Mouse (Mus musculus): ENCODE measurements around the gene Syce1. TPM values are rescaled to one million over a fixed set of nuclear protein-coding genes. Genes with fewer than 3 reads are reported as not detected.

Gene Syce1
- not detected for polyA plus RNA-seq (2014; fragmentation: Illumina TruSeq; extraction: RNeasy Lipid Tissue Mini Kit (QIAGEN cat#74804); ENCODE audit: low read depth, low replicate concordance)

GRCm38 (mm10) chr7:140787406-140788052, at the start of gene Syce1:
Syce1 (minus strand) TSS chr7:140787852.

DNA sequence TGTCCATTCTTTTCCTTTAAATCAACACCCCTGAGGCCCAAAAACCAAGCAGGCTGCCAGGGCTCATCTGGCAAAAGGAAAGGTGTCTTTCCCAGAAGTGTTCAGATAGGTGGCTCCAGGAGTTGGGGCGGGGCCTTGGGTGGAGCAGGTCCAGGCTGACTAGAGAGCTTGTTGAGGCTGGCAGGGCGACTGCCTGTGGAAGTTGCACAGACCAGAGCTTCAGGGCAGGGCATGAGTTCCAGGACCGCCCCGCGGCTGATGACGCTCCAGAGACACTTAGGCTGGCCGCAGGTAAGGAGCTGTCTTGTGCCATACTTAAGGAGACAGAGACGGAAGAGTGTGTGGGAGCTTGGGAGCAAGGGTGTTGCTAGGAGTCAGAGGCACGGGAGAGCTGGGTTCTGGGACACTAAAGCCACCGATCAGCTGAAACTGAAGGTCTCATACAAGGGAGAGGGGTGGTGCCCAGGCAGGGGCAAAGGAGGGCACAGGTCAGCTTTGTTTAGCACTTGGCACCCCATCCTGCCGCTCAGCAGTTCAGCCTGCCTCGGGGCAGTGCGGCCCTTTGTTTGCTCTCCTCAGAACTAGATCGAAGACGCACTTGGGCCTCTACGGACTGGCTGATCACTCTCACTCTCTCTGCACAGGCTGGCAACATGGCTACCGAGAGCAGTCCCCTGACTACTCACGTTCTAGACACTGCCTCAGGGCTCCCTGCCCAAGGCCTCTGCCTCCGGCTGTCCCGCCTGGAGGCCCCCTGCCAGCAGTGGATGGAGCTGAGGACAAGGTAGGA, 47.5 kb upstream of the Syce1 start, which contains the start of gene Urah:
Gene Urah (plus strand): TSS at position 51 of the 790 bp plus-strand sequence.

GRCm38 (mm10) chr7:140821653-140822329, 34.1 kb upstream of the Syce1 start, which contains the start of gene Zfp941:
Zfp941 (minus strand) TSS chr7:140822178.

DNA sequence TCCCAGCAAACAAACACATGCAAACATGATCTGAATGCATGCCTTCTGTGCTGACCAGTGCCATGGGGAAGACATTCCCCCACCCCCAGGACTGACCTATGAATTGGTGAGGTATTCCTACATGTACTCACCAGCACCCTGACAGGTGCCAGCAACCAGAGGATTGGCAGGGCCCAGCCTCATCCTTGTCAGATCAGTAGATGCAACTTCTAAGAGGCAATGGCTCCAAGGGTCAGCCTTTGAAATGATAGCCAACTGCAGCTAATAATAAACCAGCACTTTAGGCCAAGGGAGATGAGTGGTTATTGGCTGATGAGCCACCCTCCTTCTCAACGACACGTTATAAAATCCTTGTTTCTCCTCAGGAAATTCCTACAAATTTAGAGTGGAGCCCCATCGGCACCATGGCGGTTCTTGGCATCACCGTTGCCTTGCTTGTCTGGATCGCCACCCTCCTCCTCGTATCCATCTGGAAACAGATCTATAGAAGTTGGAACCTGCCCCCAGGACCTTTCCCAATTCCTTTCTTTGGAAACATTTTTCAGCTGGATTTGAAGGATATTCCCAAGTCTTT, 24.1 kb downstream of the Syce1 start, which contains the start of gene Cyp2e1:
Gene Cyp2e1 (plus strand): TSS at position 293 of the 574 bp plus-strand sequence.

Other genes starting within 250 kb of the Syce1 start
- not detected for gene Olfr538, start 220.0 kb downstream of the Syce1 start, polyA plus RNA-seq (2014; fragmentation: Illumina TruSeq; extraction: RNeasy Lipid Tissue Mini Kit (QIAGEN cat#74804); ENCODE audit: low read depth, low replicate concordance)
- gene Olfr46, start 186.6 kb downstream of the Syce1 start, polyA plus RNA-seq (2014; fragmentation: Illumina TruSeq; extraction: RNeasy Lipid Tissue Mini Kit (QIAGEN cat#74804); ENCODE audit: low read depth, low replicate concordance) = not detected
- not detected for gene Olfr61, start 158.9 kb downstream of the Syce1 start, polyA plus RNA-seq (2014; fragmentation: Illumina TruSeq; extraction: RNeasy Lipid Tissue Mini Kit (QIAGEN cat#74804); ENCODE audit: low read depth, low replicate concordance)
- gene Olfr53, start 141.4 kb downstream of the Syce1 start, polyA plus RNA-seq (2014; fragmentation: Illumina TruSeq; extraction: RNeasy Lipid Tissue Mini Kit (QIAGEN cat#74804); ENCODE audit: low read depth, low replicate concordance) = not detected
- not detected for gene Olfr539, start 127.9 kb downstream of the Syce1 start, polyA plus RNA-seq (2014; fragmentation: Illumina TruSeq; extraction: RNeasy Lipid Tissue Mini Kit (QIAGEN cat#74804); ENCODE audit: low read depth, low replicate concordance)
- not detected for gene Olfr45, start 105.9 kb downstream of the Syce1 start, polyA plus RNA-seq (2014; fragmentation: Illumina TruSeq; extraction: RNeasy Lipid Tissue Mini Kit (QIAGEN cat#74804); ENCODE audit: low read depth, low replicate concordance)
- not detected for gene Olfr541, start 90.6 kb downstream of the Syce1 start, polyA plus RNA-seq (2014; fragmentation: Illumina TruSeq; extraction: RNeasy Lipid Tissue Mini Kit (QIAGEN cat#74804); ENCODE audit: low read depth, low replicate concordance)
- gene Cyp2e1, start 24.1 kb downstream of the Syce1 start, polyA plus RNA-seq (2014; fragmentation: Illumina TruSeq; extraction: RNeasy Lipid Tissue Mini Kit (QIAGEN cat#74804); ENCODE audit: low read depth, low replicate concordance) = 641 TPM
- 2.6 TPM for gene Zfp941, start 34.3 kb upstream of the Syce1 start, polyA plus RNA-seq (2014; fragmentation: Illumina TruSeq; extraction: RNeasy Lipid Tissue Mini Kit (QIAGEN cat#74804); ENCODE audit: low read depth, low replicate concordance)
- gene Urah, start 47.2 kb upstream of the Syce1 start, polyA plus RNA-seq (2014; fragmentation: Illumina TruSeq; extraction: RNeasy Lipid Tissue Mini Kit (QIAGEN cat#74804); ENCODE audit: low read depth, low replicate concordance) = not detected
- gene Scgb1c1, start 57.7 kb upstream of the Syce1 start, polyA plus RNA-seq (2014; fragmentation: Illumina TruSeq; extraction: RNeasy Lipid Tissue Mini Kit (QIAGEN cat#74804); ENCODE audit: low read depth, low replicate concordance) = not detected
- not detected for gene Odf3, start 60.0 kb upstream of the Syce1 start, polyA plus RNA-seq (2014; fragmentation: Illumina TruSeq; extraction: RNeasy Lipid Tissue Mini Kit (QIAGEN cat#74804); ENCODE audit: low read depth, low replicate concordance)
- gene Gm45785, start 68.5 kb upstream of the Syce1 start, polyA plus RNA-seq (2014; fragmentation: Illumina TruSeq; extraction: RNeasy Lipid Tissue Mini Kit (QIAGEN cat#74804); ENCODE audit: low read depth, low replicate concordance) = not detected
- gene Ric8a, start 69.1 kb upstream of the Syce1 start, polyA plus RNA-seq (2014; fragmentation: Illumina TruSeq; extraction: RNeasy Lipid Tissue Mini Kit (QIAGEN cat#74804); ENCODE audit: low read depth, low replicate concordance) = 6.5 TPM
- gene Bet1l, start 69.7 kb upstream of the Syce1 start, polyA plus RNA-seq (2014; fragmentation: Illumina TruSeq; extraction: RNeasy Lipid Tissue Mini Kit (QIAGEN cat#74804); ENCODE audit: low read depth, low replicate concordance) = 2.8 TPM
- gene Psmd13, start 94.1 kb upstream of the Syce1 start, polyA plus RNA-seq (2014; fragmentation: Illumina TruSeq; extraction: RNeasy Lipid Tissue Mini Kit (QIAGEN cat#74804); ENCODE audit: low read depth, low replicate concordance) = 154 TPM
- gene Sirt3, start 94.5 kb upstream of the Syce1 start, polyA plus RNA-seq (2014; fragmentation: Illumina TruSeq; extraction: RNeasy Lipid Tissue Mini Kit (QIAGEN cat#74804); ENCODE audit: low read depth, low replicate concordance) = 2.4 TPM
- gene Cox8b, start 112.6 kb upstream of the Syce1 start, polyA plus RNA-seq (2014; fragmentation: Illumina TruSeq; extraction: RNeasy Lipid Tissue Mini Kit (QIAGEN cat#74804); ENCODE audit: low read depth, low replicate concordance) = 4.0 TPM
- gene Nlrp6, start 133.1 kb upstream of the Syce1 start, polyA plus RNA-seq (2014; fragmentation: Illumina TruSeq; extraction: RNeasy Lipid Tissue Mini Kit (QIAGEN cat#74804); ENCODE audit: low read depth, low replicate concordance) = 0.35 TPM
- gene Pgghg, start 153.5 kb upstream of the Syce1 start, polyA plus RNA-seq (2014; fragmentation: Illumina TruSeq; extraction: RNeasy Lipid Tissue Mini Kit (QIAGEN cat#74804); ENCODE audit: low read depth, low replicate concordance) = 2.7 TPM
- not detected for gene Ifitm5, start 162.4 kb upstream of the Syce1 start, polyA plus RNA-seq (2014; fragmentation: Illumina TruSeq; extraction: RNeasy Lipid Tissue Mini Kit (QIAGEN cat#74804); ENCODE audit: low read depth, low replicate concordance)
- not detected for gene Gm45717, start 168.1 kb upstream of the Syce1 start, polyA plus RNA-seq (2014; fragmentation: Illumina TruSeq; extraction: RNeasy Lipid Tissue Mini Kit (QIAGEN cat#74804); ENCODE audit: low read depth, low replicate concordance)
- 160 TPM for gene Ifitm2, start 168.1 kb upstream of the Syce1 start, polyA plus RNA-seq (2014; fragmentation: Illumina TruSeq; extraction: RNeasy Lipid Tissue Mini Kit (QIAGEN cat#74804); ENCODE audit: low read depth, low replicate concordance)
- gene Ifitm1, start 179.4 kb upstream of the Syce1 start, polyA plus RNA-seq (2014; fragmentation: Illumina TruSeq; extraction: RNeasy Lipid Tissue Mini Kit (QIAGEN cat#74804); ENCODE audit: low read depth, low replicate concordance) = 1.6 TPM
- gene Ifitm3, start 222.9 kb upstream of the Syce1 start, polyA plus RNA-seq (2014; fragmentation: Illumina TruSeq; extraction: RNeasy Lipid Tissue Mini Kit (QIAGEN cat#74804); ENCODE audit: low read depth, low replicate concordance) = 14.5 TPM
- gene Ifitm6, start 230.1 kb upstream of the Syce1 start, polyA plus RNA-seq (2014; fragmentation: Illumina TruSeq; extraction: RNeasy Lipid Tissue Mini Kit (QIAGEN cat#74804); ENCODE audit: low read depth, low replicate concordance) = not detected
- gene Gm17387, start 241.3 kb upstream of the Syce1 start, polyA plus RNA-seq (2014; fragmentation: Illumina TruSeq; extraction: RNeasy Lipid Tissue Mini Kit (QIAGEN cat#74804); ENCODE audit: low read depth, low replicate concordance) = not detected